Mouse (Mus musculus) midbrain, embryonic 11.5 days (tissue): Measurements from ENCODE around the gene Mpig6b. TPM values are rescaled to one million over a fixed set of nuclear protein-coding genes. Genes with fewer than 3 reads are reported as not detected.

Source experiments
- ATAC-seq: fragments of 200-750 bp; cut with Nextera tagmentation; 2 replicates; pipeline ENCODE4 v1.8.0; 2017; ENCODE audit warnings: moderate TSS enrichment, moderate library complexity; ENCODE audit not compliant: low FRiP score
- DNase-seq: peaks from one replicate; pipeline ENCODE4 v3.0.0; 2015; ENCODE audit warnings: low spot score; ENCODE audit errors: missing footprints
- H3K27ac ChIP-seq: fragments of 300-500 bp; sonication (generic); 2 replicates; pipeline ENCODE4 v1.5.1; 2014; ENCODE audit warnings: low read depth, low read length
- H3K27me3 ChIP-seq: fragments of 300-500 bp; sonication (generic); 2 replicates; pipeline ENCODE4 v1.6.1; 2014; ENCODE audit warnings: mild to moderate bottlenecking, low read length, moderate library complexity, mixed read lengths; ENCODE audit not compliant: control insufficient read depth, insufficient read depth
- H3K36me3 ChIP-seq: fragments of 300-500 bp; sonication (generic); 2 replicates; pipeline ENCODE4 v1.6.1; 2014; ENCODE audit warnings: mild to moderate bottlenecking, low read length, moderate library complexity, mixed read lengths; ENCODE audit not compliant: control insufficient read depth, insufficient read depth
- H3K4me1 ChIP-seq: fragments of 300-500 bp; sonication (generic); 2 replicates; pipeline ENCODE4 v1.6.1; 2014; ENCODE audit warnings: low read length; ENCODE audit not compliant: control insufficient read depth, insufficient read depth
- H3K4me2 ChIP-seq: fragments of 300-500 bp; sonication (generic); 2 replicates; pipeline ENCODE4 v1.6.1; 2014; ENCODE audit warnings: mild to moderate bottlenecking, moderate library complexity
- H3K4me3 ChIP-seq: fragments of 300-500 bp; sonication (generic); 2 replicates; pipeline ENCODE4 v1.5.1; 2014; ENCODE audit warnings: low read depth, low read length
- H3K9ac ChIP-seq: fragments of 300-500 bp; sonication (generic); 2 replicates; pipeline ENCODE4 v1.6.1; 2014; ENCODE audit warnings: low read length
- H3K9me3 ChIP-seq: fragments of 300-500 bp; sonication (generic); 2 replicates; pipeline ENCODE4 v1.6.1; 2016; ENCODE audit warnings: low read length; ENCODE audit not compliant: control insufficient read depth
- WGBS: fragments of 180-500 bp; shearing (Covaris S2); extraction: QIAGEN DNeasy Blood & Tissue Kit; methylation state at CpG from one replicate; pipeline ENCODE4 v1.1.7; 2014; 5-methylcytosine and 5-hydroxymethylcytosine counted together
- polyA plus RNA-seq: library from polyadenylated mRNA; unstranded; fragments of >200 nt; fragmentation: Nextera tagmentation; extraction: Ambion mirVana; gene quantifications from 2 replicates; pipeline ENCODE4 v1.2.1, GENCODE M21; 2014

Gene Mpig6b
- polyA plus RNA-seq, 1 experiment from 2014 or later, result 0.89 TPM

DNA sequence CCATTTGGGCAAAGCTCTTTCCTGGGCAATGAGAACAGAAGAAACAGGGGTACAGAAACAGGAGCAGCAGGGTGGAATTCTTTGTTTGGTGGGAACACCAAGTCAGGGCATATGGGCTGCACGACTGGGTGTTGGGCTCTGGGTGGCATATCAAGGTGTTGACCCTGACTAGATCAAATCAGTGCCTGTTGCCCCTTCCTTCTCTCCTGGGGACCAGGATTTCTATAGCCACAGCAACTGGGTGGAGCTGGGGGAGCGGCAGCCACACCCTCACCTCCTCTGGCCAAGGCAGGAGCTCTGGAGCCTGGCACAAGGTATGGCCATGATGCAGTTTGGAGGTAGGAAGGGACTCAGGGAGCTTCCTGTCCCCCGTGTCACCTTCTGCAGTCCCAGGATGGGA lies 47.8 kb downstream of the Mpig6b start:
- no peak for ATAC-seq
- H3K9ac ChIP-seq, result no peak overlapping the region
- WGBS, result 73% methylated on average over 3 of the region's 3 CpGs

GRCm38 (mm10) chr17:35017706-35018030 lies 48.3 kb downstream of the Mpig6b start:
- H3K4me3 ChIP-seq, result no peak overlapping the region
- peaks cover 6% of the 10 kb centered on the region for H3K4me1 ChIP-seq
- DNase-seq, result no peak
- H3K27me3 ChIP-seq, result no peaks in the 10 kb centered on the region
- H3K9ac ChIP-seq, result no peak overlapping the region
- no peak overlapping the region for H3K27ac ChIP-seq
- WGBS, result 73% methylated on average over 14 of the region's 14 CpGs
- ATAC-seq, result no peak
- no peaks in the 10 kb centered on the region for H3K9me3 ChIP-seq
- no peak overlapping the region for H3K4me2 ChIP-seq
- H3K36me3 ChIP-seq, result peaks cover 27% of the 10 kb centered on the region

More for the DNA sequence above, 47.8 kb downstream of the Mpig6b start:
- no peak for DNase-seq
- Histone ChIP-seq H3K9me3 (no peaks in the 10 kb centered on the region), H3K4me1 (peaks cover 6% of the 10 kb centered on the region), H3K27me3 (no peaks in the 10 kb centered on the region), H3K27ac (no peak overlapping the region), H3K4me2 (no peak overlapping the region), H3K36me3 (peaks cover 23% of the 10 kb centered on the region), H3K4me3 (no peak overlapping the region)

DNA sequence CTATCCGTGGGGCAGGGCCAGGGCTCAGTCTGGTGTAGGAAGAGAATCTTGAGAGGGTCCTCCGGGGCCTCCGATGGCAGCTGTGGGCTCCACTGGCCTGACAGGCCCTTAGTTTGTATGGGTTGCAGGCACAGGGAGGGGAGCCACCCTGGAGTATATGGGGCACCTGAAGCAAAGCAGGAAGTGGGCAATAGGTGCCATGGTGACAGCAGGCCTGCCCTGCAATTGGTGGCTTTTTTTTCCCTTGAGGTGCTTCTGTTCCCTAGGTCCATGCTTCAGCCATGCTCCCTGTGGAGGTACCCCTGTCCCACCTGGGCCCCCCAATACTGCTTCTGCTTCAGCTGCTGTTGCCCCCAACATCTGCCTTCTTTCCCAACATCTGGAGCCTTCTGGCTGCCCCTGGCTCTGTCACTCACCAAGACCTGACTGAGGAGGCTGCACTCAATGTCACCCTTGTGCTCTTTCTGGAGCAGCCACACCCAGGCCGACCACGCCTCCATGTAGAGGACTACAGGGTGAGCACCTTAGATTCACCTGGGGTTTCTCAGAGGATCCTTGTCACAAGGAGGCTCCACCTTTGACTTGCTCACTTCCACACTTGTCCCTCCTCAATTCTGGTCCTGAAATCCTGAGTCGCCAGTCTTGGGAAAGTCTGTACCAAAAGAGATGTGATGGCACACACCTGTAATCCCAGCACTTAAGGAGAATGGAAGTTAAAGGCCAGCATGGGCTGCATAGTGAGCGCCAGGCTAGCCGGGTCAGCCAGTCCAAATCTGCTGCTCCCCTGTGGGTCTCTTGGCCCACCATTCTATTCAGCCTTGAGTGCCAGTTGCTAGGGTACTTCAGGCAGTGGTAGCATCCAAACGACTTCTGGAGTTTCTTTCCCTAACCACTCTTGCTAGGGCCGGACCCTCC lies 48.9 kb downstream of the Mpig6b start:
- ATAC-seq, result no peak
- no peaks in the 10 kb centered on the region for H3K27me3 ChIP-seq

DNA sequence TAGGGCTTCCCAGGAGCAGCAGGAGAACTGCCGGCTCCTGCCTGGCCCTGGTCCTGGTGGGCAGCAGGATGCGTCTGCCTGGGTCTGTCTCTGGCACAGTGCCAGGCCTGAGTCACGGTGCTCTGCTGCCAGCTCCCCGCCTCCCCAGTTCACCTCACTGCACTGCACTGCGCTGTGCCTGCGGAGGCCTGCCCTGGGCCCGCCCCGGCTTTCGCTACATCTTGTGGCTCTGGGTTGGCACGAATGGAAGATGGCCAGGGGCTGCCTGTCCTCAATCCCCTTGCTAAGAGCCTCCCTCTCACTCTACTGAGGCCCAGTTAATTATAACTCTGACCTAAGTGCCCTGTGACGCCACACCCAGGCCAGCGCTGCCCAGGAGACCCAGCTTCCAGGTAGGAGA lies 49.6 kb downstream of the Mpig6b start, which contains the start of gene Vwa7:
TSS of gene Vwa7 (plus strand) at position 204 of the 400 bp plus-strand sequence.
- Histone ChIP-seq H3K9me3 (no peaks in the 10 kb centered on the region), H3K27me3 (no peaks in the 10 kb centered on the region), H3K4me3 (no peak within 1 kb of the TSS), H3K4me2 (no peak within 1 kb of the TSS), H3K9ac (no peak within 1 kb of the TSS), H3K27ac (no peak within 1 kb of the TSS), H3K4me1 (peaks cover 1% of the 10 kb centered on the region), H3K36me3 (peaks cover 36% of the 10 kb centered on the region)
- no peak; the same call in 1 of the 2 replicates for ATAC-seq
- DNase-seq, result no peak
- 85% methylated on average over 12 of the region's 12 CpGs for WGBS

More for the DNA sequence above, 48.9 kb downstream of the Mpig6b start:
- Histone ChIP-seq H3K4me1 (peaks cover 6% of the 10 kb centered on the region), H3K9ac (no peak overlapping the region), H3K4me3 (no peak overlapping the region), H3K4me2 (no peak overlapping the region), H3K36me3 (peaks cover 31% of the 10 kb centered on the region), H3K9me3 (no peaks in the 10 kb centered on the region), H3K27ac (no peak overlapping the region)
- 85% methylated on average over 10 of the region's 10 CpGs for WGBS
- DNase-seq, result no peak

DNA sequence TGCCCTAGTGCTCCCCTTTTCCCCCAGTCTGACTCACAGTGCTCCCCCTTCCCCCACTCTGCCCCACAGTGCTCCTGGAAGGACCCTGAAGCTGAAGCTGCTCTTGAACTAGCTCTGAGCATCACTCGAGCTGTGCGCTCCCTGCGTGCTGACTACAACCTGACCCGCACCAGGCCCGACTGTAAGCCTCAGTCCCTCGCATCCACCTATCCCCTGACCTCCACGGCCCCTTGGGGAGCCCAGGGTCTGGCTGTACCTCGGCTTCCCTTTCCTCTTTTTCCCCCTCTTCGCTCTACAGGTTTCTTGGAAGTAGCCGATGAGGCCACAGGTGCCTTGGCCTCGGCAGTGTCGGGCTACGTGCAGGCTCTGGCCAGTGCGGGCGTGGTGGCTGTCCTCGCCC lies 50.7 kb downstream of the Mpig6b start:
- Histone ChIP-seq H3K4me3 (no peak overlapping the region), H3K4me1 (no peaks in the 10 kb centered on the region), H3K9ac (no peak overlapping the region), H3K36me3 (peaks cover 47% of the 10 kb centered on the region), H3K4me2 (no peak overlapping the region), H3K27me3 (no peaks in the 10 kb centered on the region), H3K27ac (no peak overlapping the region), H3K9me3 (no peaks in the 10 kb centered on the region)
- ATAC-seq (no peak), DNase-seq (no peak)
- WGBS, result 93% methylated on average over 16 of the region's 16 CpGs

DNA sequence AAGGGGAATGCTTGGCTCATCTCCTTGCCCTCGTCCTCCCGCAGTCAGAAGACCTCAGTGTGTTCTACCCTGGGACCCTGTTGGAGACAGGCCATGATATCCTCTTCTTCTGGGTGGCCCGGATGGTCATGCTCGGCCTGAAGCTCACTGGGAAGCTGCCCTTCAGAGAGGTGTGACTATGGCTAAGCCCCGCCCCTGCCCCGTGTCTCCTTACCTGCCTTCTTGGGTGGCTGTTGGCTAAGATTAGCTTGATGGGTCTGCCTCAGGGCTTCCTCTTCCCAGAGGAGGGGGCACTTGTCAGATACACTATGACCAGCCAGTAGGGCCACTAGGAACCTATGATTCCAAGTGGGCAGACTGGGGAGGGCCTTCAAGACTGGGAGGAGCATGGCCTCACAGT lies 52.8 kb downstream of the Mpig6b start:
- Histone ChIP-seq H3K4me2 (no peak overlapping the region), H3K27ac (no peak overlapping the region), H3K9ac (no peak overlapping the region), H3K4me1 (no peaks in the 10 kb centered on the region), H3K9me3 (no peaks in the 10 kb centered on the region), H3K4me3 (no peak overlapping the region), H3K36me3 (peaks cover 53% of the 10 kb centered on the region), H3K27me3 (no peaks in the 10 kb centered on the region)
- WGBS, result 82% methylated on average over 6 of the region's 6 CpGs
- DNase-seq (no peak), ATAC-seq (no peak)

Other genes with a start within 250 kb of the Mpig6b start
- gene Stk19, start 229.2 kb downstream of the Mpig6b start, polyA plus RNA-seq, result 20.2 and 21.5 TPM in 2 replicates
- 60.7 and 64.8 TPM in 2 replicates for gene Dxo, start 229.2 kb downstream of the Mpig6b start, polyA plus RNA-seq
- gene Skiv2l, start 216.0 kb downstream of the Mpig6b start, polyA plus RNA-seq, result 30.7 and 36.2 TPM in 2 replicates
- gene Nelfe, start 215.8 kb downstream of the Mpig6b start, polyA plus RNA-seq, result 117 and 125 TPM in 2 replicates
- 1.6 and 1.9 TPM in 2 replicates for gene Cfb, start 203.7 kb downstream of the Mpig6b start, polyA plus RNA-seq
- 2.5 and 2.9 TPM in 2 replicates for gene Zbtb12, start 186.7 kb downstream of the Mpig6b start, polyA plus RNA-seq
- gene Gm20547, start 184.1 kb downstream of the Mpig6b start, polyA plus RNA-seq, result 0.05 and 0.15 TPM in 2 replicates
- gene C2, start 167.9 kb downstream of the Mpig6b start, polyA plus RNA-seq, result 0.83 and 1.5 TPM in 2 replicates
- gene Ehmt2, start 167.7 kb downstream of the Mpig6b start, polyA plus RNA-seq, result 56.9 and 60.5 TPM in 2 replicates
- gene Slc44a4, start 151.7 kb downstream of the Mpig6b start, polyA plus RNA-seq, result not detected in 2 replicates
- 11.0 and 12.3 TPM in 2 replicates for gene Neu1, start 134.9 kb downstream of the Mpig6b start, polyA plus RNA-seq
- gene Hspa1b, start 106.9 kb downstream of the Mpig6b start, polyA plus RNA-seq, result 0.08 and 0.26 TPM in 2 replicates
- not detected in 2 replicates for gene Gm20481, start 96.3 kb downstream of the Mpig6b start, polyA plus RNA-seq
- gene Hspa1a, start 94.0 kb downstream of the Mpig6b start, polyA plus RNA-seq, result 0.59 and 1.2 TPM in 2 replicates
- 1.4 and 2.0 TPM in 2 replicates for gene Hspa1l, start 93.5 kb downstream of the Mpig6b start, polyA plus RNA-seq
- 213 and 234 TPM in 2 replicates for gene Lsm2, start 84.3 kb downstream of the Mpig6b start, polyA plus RNA-seq
- gene Vars, start 65.2 kb downstream of the Mpig6b start, polyA plus RNA-seq, result 76.1 and 81.2 TPM in 2 replicates
- 0.07 TPM in 1 of 2 replicates, not detected in the other for gene Vwa7, start 49.6 kb downstream of the Mpig6b start, polyA plus RNA-seq
- 5.3 and 7.3 TPM in 2 replicates for gene Sapcd1, start 38.2 kb downstream of the Mpig6b start, polyA plus RNA-seq
- 5.0 and 5.2 TPM in 2 replicates for gene Msh5, start 19.4 kb downstream of the Mpig6b start, polyA plus RNA-seq
- 73.8 and 83.9 TPM in 2 replicates for gene Clic1, start 16.2 kb downstream of the Mpig6b start, polyA plus RNA-seq
- gene Ddah2, start 7.1 kb downstream of the Mpig6b start, polyA plus RNA-seq, result 614 and 653 TPM in 2 replicates
- gene Ly6g6c, start 796 bp downstream of the Mpig6b start, polyA plus RNA-seq, result not detected in 2 replicates
- gene Ly6g6e, start 10.7 kb upstream of the Mpig6b start, polyA plus RNA-seq, result not detected in 2 replicates
- 0.97 and 1.5 TPM in 2 replicates for gene Ly6g6d, start 11.9 kb upstream of the Mpig6b start, polyA plus RNA-seq
- gene Ly6g6f, start 19.4 kb upstream of the Mpig6b start, polyA plus RNA-seq, result 0.28 and 0.74 TPM in 2 replicates
- 40.5 and 45.2 TPM in 2 replicates for gene Abhd16a, start 23.1 kb upstream of the Mpig6b start, polyA plus RNA-seq
- gene Ly6g5c, start 42.1 kb upstream of the Mpig6b start, polyA plus RNA-seq, result not detected in 2 replicates
- gene Ly6g5b, start 49.2 kb upstream of the Mpig6b start, polyA plus RNA-seq, result 0.86 and 1.2 TPM in 2 replicates
- 24.4 and 26.3 TPM in 2 replicates for gene Gpank1, start 55.3 kb upstream of the Mpig6b start, polyA plus RNA-seq
- 293 and 299 TPM in 2 replicates for gene Csnk2b, start 55.9 kb upstream of the Mpig6b start, polyA plus RNA-seq
- 7.1 and 8.1 TPM in 2 replicates for gene D17H6S53E, start 60.2 kb upstream of the Mpig6b start, polyA plus RNA-seq
- gene Apom, start 65.9 kb upstream of the Mpig6b start, polyA plus RNA-seq, result 0.37 and 0.45 TPM in 2 replicates
- gene Bag6, start 69.0 kb upstream of the Mpig6b start, polyA plus RNA-seq, result 96.0 and 104 TPM in 2 replicates
- 138 and 153 TPM in 2 replicates for gene Prrc2a, start 98.7 kb upstream of the Mpig6b start, polyA plus RNA-seq
- gene Aif1, start 109.9 kb upstream of the Mpig6b start, polyA plus RNA-seq, result 7.8 and 8.4 TPM in 2 replicates
- gene Lst1, start 122.3 kb upstream of the Mpig6b start, polyA plus RNA-seq, result 7.8 and 10.2 TPM in 2 replicates
- gene Ltb, start 128.3 kb upstream of the Mpig6b start, polyA plus RNA-seq, result 0.41 TPM in 1 of 2 replicates, not detected in the other
- 0.26 TPM in 1 of 2 replicates, not detected in the other for gene Tnf, start 135.8 kb upstream of the Mpig6b start, polyA plus RNA-seq
- not detected in 2 replicates for gene Lta, start 139.2 kb upstream of the Mpig6b start, polyA plus RNA-seq
- gene Gm16181, start 154.7 kb upstream of the Mpig6b start, polyA plus RNA-seq, result not detected in 2 replicates
- 17.0 and 17.8 TPM in 2 replicates for gene Atp6v1g2, start 167.5 kb upstream of the Mpig6b start, polyA plus RNA-seq
- 3.3 and 4.4 TPM in 2 replicates for gene Nfkbil1, start 169.6 kb upstream of the Mpig6b start, polyA plus RNA-seq
- 649 and 657 TPM in 2 replicates for gene Ddx39b, start 175.6 kb upstream of the Mpig6b start, polyA plus RNA-seq
- 42.2 and 45.9 TPM in 2 replicates for gene H2-D1, start 196.5 kb upstream of the Mpig6b start, polyA plus RNA-seq